Mouse (Mus musculus): ENCODE measurements around the gene Tiam1.

GRCm38 (mm10) chr16:89917404-89917803, 226.2 kb downstream of the Tiam1 start:
- no peak for TF ChIP-seq CTCF (IDR thresholded peaks at IDR 0.05; ENCODE audit: borderline replicate concordance, control insufficient read depth, extremely low read depth, insufficient read depth, low read length, poor library complexity)
- no peak for TF ChIP-seq POLR2A (IDR thresholded peaks at IDR 0.05; ENCODE audit: control insufficient read depth, extremely low read depth, insufficient read depth, low read length, poor library complexity)
